Mouse (Mus musculus) heart, adult 2 months (tissue): Measurements from ENCODE around the gene Grin2b. TPM values are rescaled to one million over a fixed set of nuclear protein-coding genes. Genes with fewer than 3 reads are reported as not detected.

Experiments used
- DNase-seq, 2 experiments: peaks; one replicate each; pipeline ENCODE4 v3.0.0; 2021
- H3K27ac ChIP-seq: fragments of 200-600 bp; 2 replicates; pipeline ENCODE4 v1.8.1; 2022
- H3K27me3 ChIP-seq: fragments of 200-500 bp; 2 replicates; pipeline ENCODE4 v1.6.1; 2012; ENCODE audit warnings: mild to moderate bottlenecking, low read length, inconsistent platforms, mixed read lengths; ENCODE audit not compliant: control insufficient read depth, insufficient read depth
- H3K36me3 ChIP-seq: fragments of 200-500 bp; 2 replicates; pipeline ENCODE4 v1.6.1; 2012; ENCODE audit warnings: low read length, inconsistent platforms; ENCODE audit not compliant: control insufficient read depth, insufficient read depth
- H3K4me1 ChIP-seq: fragments of 200-500 bp; 2 replicates; pipeline ENCODE4 v1.6.1; 2011; ENCODE audit warnings: low read length; ENCODE audit not compliant: control insufficient read depth, insufficient read depth
- H3K4me3 ChIP-seq: fragments of 200-600 bp; 2 replicates; pipeline ENCODE4 v1.8.1; 2022
- H3K79me2 ChIP-seq: fragments of 200-500 bp; replicated peaks from 2 replicates; pipeline ENCODE4 v1.6.1; 2012; ENCODE audit warnings: mild to moderate bottlenecking, inconsistent platforms, low read length, moderate library complexity, mixed read lengths; ENCODE audit not compliant: control insufficient read depth, insufficient read depth
- H3K9ac ChIP-seq: fragments of 200-500 bp; 2 replicates; pipeline ENCODE4 v1.6.1; 2012; ENCODE audit warnings: low read depth, mild to moderate bottlenecking, control low read depth, inconsistent platforms, low read length, mixed read lengths
- CTCF ChIP-seq: fragments of 200-600 bp; IDR thresholded peaks from 2 replicates; pipeline ENCODE4 v1.8.1; 2022; ENCODE audit warnings: antibody characterized with exemption, mild to moderate bottlenecking, moderate library complexity
- EP300 ChIP-seq: fragments of 200-500 bp; IDR thresholded peaks from 2 replicates; pipeline ENCODE4 v1.6.1; 2011; ENCODE audit warnings: low read depth, low read length, control low read depth; ENCODE audit not compliant: insufficient read depth
- POLR2A ChIP-seq: fragments of 200-500 bp; IDR thresholded peaks from 2 replicates; pipeline ENCODE4 v1.6.1; 2011; ENCODE audit warnings: mild to moderate bottlenecking, low read depth, low read length, control low read depth; ENCODE audit not compliant: insufficient read depth
- WGBS: fragments of 180-500 bp; shearing (Covaris S2); methylation state at CpG from one replicate; pipeline ENCODE4 v1.1.7; 2018; 5-methylcytosine and 5-hydroxymethylcytosine counted together
- intact Hi-C: fragments of 180-260 bp; cut with DNase I; formaldehyde crosslinking; loops from one replicate; pipeline ENCODE4 v1.15.1; 2025
- polyA plus RNA-seq: library from polyadenylated mRNA; depleted of rRNA; stranded (reverse); fragments of >200 nt; gene quantifications from 2 replicates; pipeline ENCODE4 v1.2.3, GENCODE M21; 2012
- total RNA-seq, 2 experiments: library from RNA; stranded (reverse); gene quantifications; 2 replicates each; pipeline ENCODE4 v1.2.3; 2021

Gene Grin2b
- total and polyA plus RNA-seq, 3 experiments = 0.02 TPM; not detected in 2

GRCm38 (mm10) chr6:135900410-135900809 is 272.9 kb downstream of the Grin2b start:
- 82% methylated on average over 10 of the region's 10 CpGs for WGBS
- H3K27ac ChIP-seq = no peak overlapping the region

GRCm38 (mm10) chr6:135899225-135899624 is 274.1 kb downstream of the Grin2b start:
- H3K79me2 ChIP-seq = no peaks in the 10 kb centered on the region
- WGBS = 66% methylated on average over 10 of the region's 10 CpGs
- H3K4me1 ChIP-seq = no peaks in the 10 kb centered on the region
- H3K27me3 ChIP-seq = no peaks in the 10 kb centered on the region
- H3K9ac ChIP-seq = no peak overlapping the region
- intact Hi-C loops = no loop called here
- H3K4me3 ChIP-seq = no peak overlapping the region
- H3K27ac ChIP-seq = no peak overlapping the region
- no peak for DNase-seq
- TF ChIP-seq POLR2A = no peak
- no peak for TF ChIP-seq CTCF
- TF ChIP-seq EP300 = no peak
- H3K36me3 ChIP-seq = no peaks in the 10 kb centered on the region

More at GRCm38 (mm10) chr6:135900410-135900809, 272.9 kb downstream of the Grin2b start:
- intact Hi-C loops = no loop called here
- no peaks in the 10 kb centered on the region for H3K36me3 ChIP-seq
- H3K9ac ChIP-seq = no peak overlapping the region
- H3K27me3 ChIP-seq = no peaks in the 10 kb centered on the region
- no peaks in the 10 kb centered on the region for H3K4me1 ChIP-seq
- no peak for DNase-seq
- no peaks in the 10 kb centered on the region for H3K79me2 ChIP-seq
- no peak overlapping the region for H3K4me3 ChIP-seq
- TF ChIP-seq CTCF (no peak), EP300 (no peak), POLR2A (no peak)

- no peaks in the 10 kb centered on the region for H3K79me2 ChIP-seq
- 53% methylated on average over 1 of the region's 1 CpGs for WGBS
- H3K27me3 ChIP-seq = no peaks in the 10 kb centered on the region
- no peak overlapping the region for H3K4me3 ChIP-seq
- no peaks in the 10 kb centered on the region for H3K4me1 ChIP-seq
- no peak overlapping the region for H3K27ac ChIP-seq
- TF ChIP-seq POLR2A = no peak
- no peak for TF ChIP-seq EP300
- TF ChIP-seq CTCF = no peak
- no peaks in the 10 kb centered on the region for H3K36me3 ChIP-seq
- intact Hi-C loops = no loop called here
- H3K9ac ChIP-seq = no peak overlapping the region
- no peak for DNase-seq
Measured at GRCm38 (mm10) chr6:135894793-135895228, 278.5 kb downstream of the Grin2b start.

- Histone ChIP-seq H3K4me1 (no peaks in the 10 kb centered on the region), H3K36me3 (no peaks in the 10 kb centered on the region), H3K27me3 (no peaks in the 10 kb centered on the region), H3K9ac (no peak overlapping the region), H3K79me2 (no peaks in the 10 kb centered on the region), H3K4me3 (no peak overlapping the region), H3K27ac (no peak overlapping the region)
- DNase-seq = no peak
- intact Hi-C loops = no loop called here
- TF ChIP-seq POLR2A = no peak
- TF ChIP-seq EP300 = no peak
- no peak for TF ChIP-seq CTCF
- 45% methylated on average over 5 of the region's 5 CpGs for WGBS
Measured at GRCm38 (mm10) chr6:135882611-135883010, 290.7 kb downstream of the Grin2b start.

GRCm38 (mm10) chr6:135876163-135876726 is 297.1 kb downstream of the Grin2b start:
- Histone ChIP-seq H3K36me3 (no peaks in the 10 kb centered on the region), H3K27me3 (no peaks in the 10 kb centered on the region), H3K27ac (no peak overlapping the region), H3K79me2 (no peaks in the 10 kb centered on the region), H3K4me1 (no peaks in the 10 kb centered on the region), H3K9ac (no peak overlapping the region), H3K4me3 (no peak overlapping the region)
- intact Hi-C loops = no loop called here
- 58% methylated on average over 8 of the region's 8 CpGs for WGBS
- no peak for TF ChIP-seq CTCF
- TF ChIP-seq EP300 = no peak
- TF ChIP-seq POLR2A = no peak
- DNase-seq = no peak

- no peaks in the 10 kb centered on the region for H3K79me2 ChIP-seq
- H3K4me3 ChIP-seq = no peak overlapping the region
- no peaks in the 10 kb centered on the region for H3K27me3 ChIP-seq
- H3K36me3 ChIP-seq = no peaks in the 10 kb centered on the region
- H3K27ac ChIP-seq = no peak overlapping the region
- no peaks in the 10 kb centered on the region for H3K4me1 ChIP-seq
- no peak for TF ChIP-seq CTCF
- TF ChIP-seq EP300 = no peak
- no peak for TF ChIP-seq POLR2A
- intact Hi-C loops = no loop called here
- no peak for DNase-seq
- H3K9ac ChIP-seq = no peak overlapping the region
Measured at GRCm38 (mm10) chr6:135874626-135875025, 298.7 kb downstream of the Grin2b start.
